ENCODE assay signal across 8 mouse cellular contexts in genomic region chr3:142764995-142765777, GRCm38 (mm10). TPM values are rescaled to one million over a fixed set of nuclear protein-coding genes. Genes with fewer than 3 reads are reported as not detected.
DNase-seq lines count a peak whose midpoint lies in the region; ATAC-seq and TF ChIP-seq lines count a peak whose summit lies in the region.

Gene Gtf2b (plus strand): TSS chr3:142765045.

- peak; percentile 75; the same call in 1 of the 2 replicates for TF ChIP-seq EP300 in heart, adult 2 months (IDR thresholded peaks at IDR 0.05; ENCODE audit: insufficient read depth, low read depth, low read length)

- under 1% methylated on average over 64 of the region's 64 CpGs for WGBS in embryonic facial prominence, embryonic 13.5 days
- under 1% methylated on average over 64 of the region's 64 CpGs for WGBS in heart, adult 2 months
- under 1% methylated on average over 64 of the region's 64 CpGs for WGBS in limb, embryonic 13.5 days
- under 1% methylated on average over 64 of the region's 64 CpGs for WGBS in midbrain, embryonic 16.5 days

- TF ChIP-seq POLR2A in heart, adult 2 months (IDR thresholded peaks at IDR 0.05; ENCODE audit: insufficient read depth, low read depth, low read length) = peak; percentile 98

- H3K4me2 ChIP-seq in embryonic facial prominence, embryonic 13.5 days = peak within 1 kb of the TSS; percentile 84
- peak within 1 kb of the TSS; percentile 87 for H3K4me2 ChIP-seq in limb, embryonic 13.5 days (replicated peaks)
- peak within 1 kb of the TSS; percentile 79 for H3K4me2 ChIP-seq in midbrain, embryonic 16.5 days (ENCODE audit: low read length)

- H3K4me1 ChIP-seq in embryonic facial prominence, embryonic 13.5 days = peaks cover 14% of the 10 kb centered on the region
- peaks cover 8% of the 10 kb centered on the region for H3K4me1 ChIP-seq in heart, adult 2 months (ENCODE audit: control insufficient read depth, insufficient read depth, low read length)
- H3K4me1 ChIP-seq in limb, embryonic 13.5 days = peaks cover 14% of the 10 kb centered on the region
- H3K4me1 ChIP-seq in midbrain, embryonic 16.5 days (ENCODE audit: control insufficient read depth, insufficient read depth, low read length) = peaks cover 17% of the 10 kb centered on the region

- peak within 1 kb of the TSS; percentile 89 for H3K4me3 ChIP-seq in embryonic facial prominence, embryonic 13.5 days
- H3K4me3 ChIP-seq in heart, adult 2 months = peak within 1 kb of the TSS; percentile 96
- peak within 1 kb of the TSS; percentile 82 for H3K4me3 ChIP-seq in limb, embryonic 13.5 days
- peak within 1 kb of the TSS; percentile 88 for H3K4me3 ChIP-seq in midbrain, embryonic 16.5 days (ENCODE audit: low read depth, low read length)

- no peaks in the 10 kb centered on the region for H3K27me3 ChIP-seq in embryonic facial prominence, embryonic 13.5 days
- no peaks in the 10 kb centered on the region for H3K27me3 ChIP-seq in heart, adult 2 months (ENCODE audit: control insufficient read depth, insufficient read depth, low read length)
- no peaks in the 10 kb centered on the region for H3K27me3 ChIP-seq in limb, embryonic 13.5 days
- no peaks in the 10 kb centered on the region for H3K27me3 ChIP-seq in midbrain, embryonic 16.5 days (ENCODE audit: control insufficient read depth, insufficient read depth, low read depth, low read length)

- peak; percentile 98 for DNase-seq in 3134 (ENCODE audit: extremely low read depth, insufficient read length, low spot score)
- peak; percentile 95 to 96 for DNase-seq in adrenal gland, postnatal 36 days
- DNase-seq in heart, adult 2 months = peak; percentile 93 to 95
- peak; percentile 88 to 90 for DNase-seq in kidney, adult 8-10 months
- DNase-seq in spleen, postnatal 10 days (ENCODE audit: low spot score in 2 of 2) = peak; percentile 94 to 95

- intact Hi-C loops in heart, adult 2 months (cut with DNase I) = loop anchor here (1.0 to 10.0 kb wide), 3 partner anchors 63 to 1440 kb away; partner anchors contain the start of genes Kyat3, Lmo4 and Pkn2

- H3K9ac ChIP-seq in embryonic facial prominence, embryonic 13.5 days = peak within 1 kb of the TSS; percentile 95
- H3K9ac ChIP-seq in heart, adult 2 months (ENCODE audit: low read depth, low read length) = peak within 1 kb of the TSS; percentile 88
- peak within 1 kb of the TSS; percentile 95 for H3K9ac ChIP-seq in limb, embryonic 13.5 days
- H3K9ac ChIP-seq in midbrain, embryonic 16.5 days (ENCODE audit: low read depth, low read length) = peak within 1 kb of the TSS; percentile 90

- H3K9me3 ChIP-seq in embryonic facial prominence, embryonic 13.5 days = no peaks in the 10 kb centered on the region
- no peaks in the 10 kb centered on the region for H3K9me3 ChIP-seq in limb, embryonic 13.5 days
- no peaks in the 10 kb centered on the region for H3K9me3 ChIP-seq in midbrain, embryonic 16.5 days (replicated peaks; ENCODE audit: control insufficient read depth, low read length, poor library complexity, severe bottlenecking)

- no peak for TF ChIP-seq CTCF in heart, adult 2 months (IDR thresholded peaks at IDR 0.05)

- H3K27ac ChIP-seq in embryonic facial prominence, embryonic 13.5 days = peak within 1 kb of the TSS; percentile 91
- peak within 1 kb of the TSS; percentile 92 for H3K27ac ChIP-seq in heart, adult 2 months
- peak within 1 kb of the TSS; percentile 86 for H3K27ac ChIP-seq in limb, embryonic 13.5 days
- peak within 1 kb of the TSS; percentile 89 for H3K27ac ChIP-seq in midbrain, embryonic 16.5 days (ENCODE audit: low read length)

- ATAC-seq in embryonic facial prominence, embryonic 13.5 days (ENCODE audit: insufficient number of reproducible peaks, insufficient read depth, low FRiP score, low TSS enrichment, low read depth) = peak; percentile 97
- peak; percentile 99 for ATAC-seq in limb, embryonic 13.5 days (ENCODE audit: low FRiP score, low read depth)
- peak; percentile 99 for ATAC-seq in midbrain, embryonic 16.5 days

- no peaks in the 10 kb centered on the region for H3K36me3 ChIP-seq in embryonic facial prominence, embryonic 13.5 days
- H3K36me3 ChIP-seq in heart, adult 2 months (ENCODE audit: control insufficient read depth, insufficient read depth, low read length) = peaks cover 5% of the 10 kb centered on the region
- H3K36me3 ChIP-seq in limb, embryonic 13.5 days = no peaks in the 10 kb centered on the region
- no peaks in the 10 kb centered on the region for H3K36me3 ChIP-seq in midbrain, embryonic 16.5 days (ENCODE audit: control insufficient read depth, insufficient read depth, low read length)

- peaks cover 6% of the 10 kb centered on the region for H3K79me2 ChIP-seq in heart, adult 2 months (replicated peaks; ENCODE audit: control insufficient read depth, insufficient read depth, low read length)

RNA-seq across cellular contexts. Expression of gene Gtf2b, which starts in this region (rescaled TPM):
- 10 to 100 TPM; 65.0 to 65.6 TPM for total RNA-seq in adrenal gland, postnatal 36 days (2021)
- polyA plus RNA-seq in embryonic facial prominence, embryonic 13.5 days (2015; fragmentation: Nextera tagmentation; extraction: Ambion mirVana) = 85.4 and 97.0 TPM in 2 replicates
- total RNA-seq in heart, adult 2 months (2021) = 10 to 100 TPM; 17.9 to 19.3 TPM
- 13.4 and 23.4 TPM in 2 replicates for polyA plus RNA-seq in heart, adult 2 months (2012; rRNA removed)
- polyA plus RNA-seq in limb, embryonic 13.5 days (2015; fragmentation: Nextera tagmentation; extraction: Ambion mirVana) = 83.1 and 91.1 TPM in 2 replicates
- 65.4 and 73.9 TPM in 2 replicates for polyA plus RNA-seq in midbrain, embryonic 16.5 days (2015; fragmentation: Nextera tagmentation; extraction: Ambion mirVana)

Comparison
In these comparisons a context has a peak if more than half of its experiments do, and no peak if none do; other contexts are left out.
1. Peak in every context shown above with its lines: DNase-seq, ATAC-seq, H3K4me3 ChIP-seq and H3K27ac ChIP-seq.